Mouse (Mus musculus) forebrain, embryonic 12.5 days (tissue): Measurements from ENCODE around the gene Igfals. TPM values are rescaled to one million over a fixed set of nuclear protein-coding genes. Genes with fewer than 3 reads are reported as not detected.

Source experiments
- ATAC-seq: fragments of 200-750 bp; cut with Nextera tagmentation; 2 replicates; pipeline ENCODE4 v1.8.0; 2017; ENCODE audit warnings: moderate TSS enrichment; ENCODE audit not compliant: low FRiP score
- H3K27ac ChIP-seq: fragments of 300-500 bp; sonication (generic); 2 replicates; pipeline ENCODE4 v1.5.1; 2016; ENCODE audit warnings: mild to moderate bottlenecking
- H3K27me3 ChIP-seq: fragments of 300-500 bp; sonication (generic); 2 replicates; pipeline ENCODE4 v1.6.1; 2016; ENCODE audit warnings: mild to moderate bottlenecking
- H3K36me3 ChIP-seq: fragments of 300-500 bp; sonication (generic); replicated peaks from 2 replicates; pipeline ENCODE4 v1.6.1; 2016; ENCODE audit warnings: mild to moderate bottlenecking
- H3K4me1 ChIP-seq: fragments of 300-500 bp; sonication (generic); 2 replicates; pipeline ENCODE4 v1.6.1; 2016
- H3K4me2 ChIP-seq: fragments of 300-500 bp; sonication (generic); 2 replicates; pipeline ENCODE4 v1.6.1; 2016; ENCODE audit warnings: mild to moderate bottlenecking, moderate library complexity
- H3K4me3 ChIP-seq: fragments of 300-500 bp; sonication (generic); replicated peaks from 2 replicates; pipeline ENCODE4 v1.5.1; 2016; ENCODE audit warnings: mild to moderate bottlenecking
- H3K9ac ChIP-seq: fragments of 300-500 bp; sonication (generic); 2 replicates; pipeline ENCODE4 v1.6.1; 2016; ENCODE audit warnings: mild to moderate bottlenecking
- H3K9me3 ChIP-seq: fragments of 300-500 bp; sonication (generic); 2 replicates; pipeline ENCODE4 v1.6.1; 2016
- WGBS: fragments of 180-500 bp; shearing (Covaris S2); methylation state at CpG from one replicate; pipeline ENCODE4 v1.1.7; 2016; 5-methylcytosine and 5-hydroxymethylcytosine counted together
- polyA plus RNA-seq: library from polyadenylated mRNA; unstranded; fragments of >200 nt; fragmentation: Nextera tagmentation; extraction: Ambion mirVana; gene quantifications from 2 replicates; pipeline ENCODE4 v1.2.1, GENCODE M21; 2016

The Igfals gene
- polyA plus RNA-seq, 1 experiment from 2014 or later = 0.20 TPM

- WGBS = 83% methylated on average over 4 of the region's 4 CpGs
- H3K4me3 ChIP-seq = peak overlapping the region; percentile 89; the same call in 1 of the 2 replicates
Measured at GRCm38 (mm10) chr17:24898041-24898854, 32.5 kb downstream of the Igfals start.

DNA sequence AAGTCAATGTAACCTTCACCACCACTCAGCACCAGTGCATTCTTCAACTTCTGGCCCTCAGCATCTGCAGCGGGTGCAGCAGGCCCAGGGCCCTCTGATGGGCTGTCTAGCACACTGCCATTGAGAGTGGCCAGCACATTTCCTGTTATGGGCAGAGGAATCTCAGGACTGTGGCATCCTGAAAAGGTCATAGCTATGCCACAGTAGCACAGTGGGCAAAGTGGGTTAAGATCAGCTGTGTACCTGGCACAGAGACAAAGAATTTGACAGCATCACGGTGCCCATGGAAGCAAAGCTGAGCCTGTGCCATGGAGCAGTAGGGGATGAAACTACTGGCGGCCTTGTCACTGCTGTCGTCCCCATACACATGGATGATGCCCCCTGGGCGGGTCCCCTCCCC is 33.4 kb downstream of the Igfals start:
- Histone ChIP-seq H3K4me3 (no peak overlapping the region), H3K27me3 (no peaks in the 10 kb centered on the region), H3K36me3 (peaks cover 72% of the 10 kb centered on the region), H3K4me1 (peaks cover 27% of the 10 kb centered on the region), H3K9ac (no peak overlapping the region), H3K9me3 (no peaks in the 10 kb centered on the region), H3K27ac (no peak overlapping the region), H3K4me2 (no peak overlapping the region)
- ATAC-seq = no peak
- WGBS = 90% methylated on average over 5 of the region's 5 CpGs

More at GRCm38 (mm10) chr17:24898041-24898854, 32.5 kb downstream of the Igfals start:
- H3K36me3 ChIP-seq = peaks cover 66% of the 10 kb centered on the region
- H3K9me3 ChIP-seq = no peaks in the 10 kb centered on the region
- H3K4me2 ChIP-seq = no peak overlapping the region
- peaks cover 35% of the 10 kb centered on the region for H3K4me1 ChIP-seq
- no peak for ATAC-seq
- no peaks in the 10 kb centered on the region for H3K27me3 ChIP-seq
- peak overlapping the region; percentile 91; the same call in 1 of the 2 replicates for H3K9ac ChIP-seq
- H3K27ac ChIP-seq = no peak overlapping the region

- H3K4me1 ChIP-seq = peaks cover 23% of the 10 kb centered on the region
- H3K27ac ChIP-seq = no peak overlapping the region
- H3K36me3 ChIP-seq = peaks cover 80% of the 10 kb centered on the region
- WGBS = 95% methylated on average over 6 of the region's 6 CpGs
- no peak for ATAC-seq
- H3K4me3 ChIP-seq = no peak overlapping the region
- H3K9me3 ChIP-seq = no peaks in the 10 kb centered on the region
- no peak overlapping the region for H3K4me2 ChIP-seq
- H3K9ac ChIP-seq = no peak overlapping the region
- no peaks in the 10 kb centered on the region for H3K27me3 ChIP-seq
Measured at GRCm38 (mm10) chr17:24900014-24900413, 34.2 kb downstream of the Igfals start.

- Histone ChIP-seq H3K27ac (no peak overlapping the region), H3K4me2 (no peak overlapping the region), H3K9ac (no peak overlapping the region), H3K36me3 (peaks cover 100% of the 10 kb centered on the region), H3K4me3 (no peak overlapping the region), H3K9me3 (no peaks in the 10 kb centered on the region), H3K27me3 (no peaks in the 10 kb centered on the region), H3K4me1 (peaks cover 9% of the 10 kb centered on the region)
- 92% methylated on average over 5 of the region's 5 CpGs for WGBS
- no peak for ATAC-seq
Measured at GRCm38 (mm10) chr17:24902124-24902523, 36.3 kb downstream of the Igfals start.

DNA sequence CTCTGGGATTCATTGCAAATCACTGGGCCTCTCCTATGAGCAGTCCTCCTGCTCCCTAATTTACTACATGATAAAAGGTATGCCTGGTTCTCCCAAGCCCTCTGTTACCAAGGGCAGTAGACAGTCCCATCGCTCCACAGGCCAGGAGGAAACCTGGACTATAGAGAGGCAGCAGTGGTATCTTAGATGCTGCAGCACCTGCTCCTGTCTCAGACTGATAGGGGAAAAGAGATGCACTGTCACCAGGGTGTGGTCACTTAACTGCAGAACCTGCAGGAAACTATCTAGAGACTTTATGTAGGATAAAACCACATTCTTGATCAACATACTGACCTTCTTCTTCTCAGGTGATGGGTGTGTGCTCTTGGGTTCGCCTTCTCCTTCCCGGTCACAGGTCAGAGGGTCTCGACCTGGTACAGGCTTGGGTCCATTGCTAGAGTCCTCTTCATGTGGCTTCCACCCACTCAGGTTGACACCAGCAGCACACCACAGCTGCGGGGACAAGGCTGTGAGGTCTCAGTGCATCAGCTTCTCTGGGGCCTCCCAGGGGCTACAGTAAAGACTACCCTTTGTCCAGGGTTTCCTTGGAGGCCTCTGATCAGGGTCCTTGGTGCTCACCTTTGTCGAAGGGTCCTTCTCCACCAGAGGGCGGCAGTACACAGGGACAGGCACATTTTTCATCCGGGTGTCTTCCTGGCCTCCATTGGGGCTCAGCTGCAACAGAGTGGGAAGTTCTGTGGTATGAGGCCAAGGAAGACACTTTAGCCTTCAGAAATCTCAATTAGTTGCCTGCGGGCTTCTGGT is 37.1 kb downstream of the Igfals start:
- H3K4me1 ChIP-seq = peaks cover 1% of the 10 kb centered on the region
- H3K27ac ChIP-seq = no peak overlapping the region
- H3K4me3 ChIP-seq = no peak overlapping the region
- H3K36me3 ChIP-seq = peaks cover 100% of the 10 kb centered on the region
- H3K9me3 ChIP-seq = no peaks in the 10 kb centered on the region
- WGBS = 77% methylated on average over 9 of the region's 9 CpGs
- no peak overlapping the region for H3K4me2 ChIP-seq
- no peak overlapping the region for H3K9ac ChIP-seq
- H3K27me3 ChIP-seq = no peaks in the 10 kb centered on the region
- ATAC-seq = no peak

GRCm38 (mm10) chr17:24903767-24904166 is 38.0 kb downstream of the Igfals start:
- Histone ChIP-seq H3K9me3 (no peaks in the 10 kb centered on the region), H3K36me3 (peaks cover 100% of the 10 kb centered on the region), H3K4me2 (no peak overlapping the region), H3K4me1 (no peaks in the 10 kb centered on the region), H3K4me3 (no peak overlapping the region), H3K9ac (no peak overlapping the region), H3K27me3 (no peaks in the 10 kb centered on the region), H3K27ac (no peak overlapping the region)
- ATAC-seq = no peak
- WGBS = 95% methylated on average over 9 of the region's 9 CpGs

GRCm38 (mm10) chr17:24907591-24907990 is 41.8 kb downstream of the Igfals start:
- no peak overlapping the region for H3K4me2 ChIP-seq
- no peak overlapping the region for H3K9ac ChIP-seq
- H3K9me3 ChIP-seq = no peaks in the 10 kb centered on the region
- no peak overlapping the region for H3K27ac ChIP-seq
- peaks cover 99% of the 10 kb centered on the region for H3K36me3 ChIP-seq
- H3K27me3 ChIP-seq = no peaks in the 10 kb centered on the region
- no peaks in the 10 kb centered on the region for H3K4me1 ChIP-seq
- no peak overlapping the region for H3K4me3 ChIP-seq
- 98% methylated on average over 2 of the region's 2 CpGs for WGBS
- no peak for ATAC-seq

- H3K4me3 ChIP-seq = no peak overlapping the region
- no peak overlapping the region for H3K27ac ChIP-seq
- H3K9ac ChIP-seq = no peak overlapping the region
- no peak overlapping the region for H3K4me2 ChIP-seq
- H3K4me1 ChIP-seq = no peaks in the 10 kb centered on the region
- H3K27me3 ChIP-seq = no peaks in the 10 kb centered on the region
- ATAC-seq = no peak
- H3K9me3 ChIP-seq = no peaks in the 10 kb centered on the region
- peaks cover 97% of the 10 kb centered on the region for H3K36me3 ChIP-seq
Measured at GRCm38 (mm10) chr17:24913984-24914383, 48.2 kb downstream of the Igfals start.

- ATAC-seq = no peak
- Histone ChIP-seq H3K4me1 (no peaks in the 10 kb centered on the region), H3K36me3 (peaks cover 90% of the 10 kb centered on the region), H3K9me3 (no peaks in the 10 kb centered on the region), H3K9ac (no peak overlapping the region), H3K4me3 (no peak overlapping the region), H3K4me2 (no peak overlapping the region), H3K27me3 (no peaks in the 10 kb centered on the region), H3K27ac (no peak overlapping the region)
- 93% methylated on average over 1 of the region's 1 CpGs for WGBS
Measured at GRCm38 (mm10) chr17:24923246-24923645, 57.4 kb downstream of the Igfals start.

- no peaks in the 10 kb centered on the region for H3K9me3 ChIP-seq
- H3K4me2 ChIP-seq = no peak overlapping the region
- H3K27ac ChIP-seq = no peak overlapping the region
- H3K4me1 ChIP-seq = peaks cover 9% of the 10 kb centered on the region
- H3K4me3 ChIP-seq = no peak overlapping the region
- ATAC-seq = no peak
- H3K9ac ChIP-seq = no peak overlapping the region
- WGBS = 91% methylated on average over 1 of the region's 1 CpGs
- peaks cover 38% of the 10 kb centered on the region for H3K36me3 ChIP-seq
- H3K27me3 ChIP-seq = no peaks in the 10 kb centered on the region
Measured at GRCm38 (mm10) chr17:24929506-24929905, 63.7 kb downstream of the Igfals start.
